Mouse (Mus musculus) right cerebral cortex, adult 2 months (tissue): ENCODE data around the gene Nxt2.
A peak's percentile ranks its signal among the peaks of the same experiment; 100 is the strongest.
"Not testable (repeated sequence)": the region's sequence is repeated elsewhere in the genome, so short reads cannot be mapped to it uniquely, and the experiment has no call there.

ENCODE experiments used
- DNase-seq, 2 experiments: peaks; one replicate each; pipeline ENCODE4 v3.0.0; 2021 to 2022; ENCODE audit warnings: low spot score in 2 of 2

Gene Nxt2

GRCm38 (mm10) chrX:142226542-142226941 is at the start of gene Nxt2:
Nxt2 (plus strand) TSS chrX:142226770.
- DNase-seq, result no peak

- no peak for DNase-seq
Observed at GRCm38 (mm10) chrX:142176981-142177380, 49.6 kb upstream of the Nxt2 start.

GRCm38 (mm10) chrX:142182026-142182425 is 44.5 kb upstream of the Nxt2 start:
- no peak for DNase-seq

GRCm38 (mm10) chrX:142189023-142189703 is 37.4 kb upstream of the Nxt2 start:
- DNase-seq, result peak; percentile 26 to 42

- no peak for DNase-seq
Observed at GRCm38 (mm10) chrX:142190355-142190754, 36.2 kb upstream of the Nxt2 start.

GRCm38 (mm10) chrX:142194420-142194819 is 32.1 kb upstream of the Nxt2 start:
- DNase-seq, result no peak

GRCm38 (mm10) chrX:142195551-142195950 is 31.0 kb upstream of the Nxt2 start:
- DNase-seq, result no peak

- no peak for DNase-seq
Observed at GRCm38 (mm10) chrX:142196831-142197230, 29.7 kb upstream of the Nxt2 start, which contains the start of gene Gucy2f. Gucy2f (minus strand) TSS chrX:142196931.

GRCm38 (mm10) chrX:142200295-142200694 is 26.3 kb upstream of the Nxt2 start:
- DNase-seq, result peak; percentile 62

GRCm38 (mm10) chrX:142227398-142228054 is 956 bp downstream of the Nxt2 start:
- DNase-seq, result peak in 1 of 2 experiments; percentile 2

GRCm38 (mm10) chrX:142228055-142228768 is 1.6 kb downstream of the Nxt2 start:
- DNase-seq, result peak; percentile 54 to 68

GRCm38 (mm10) chrX:142228769-142229158 is 2.2 kb downstream of the Nxt2 start:
- DNase-seq, result no peak

- DNase-seq, result not testable (repeated sequence)
Observed at GRCm38 (mm10) chrX:142236146-142236545, 9.6 kb downstream of the Nxt2 start.

- DNase-seq, result no peak
Observed at GRCm38 (mm10) chrX:142237101-142237500, 10.5 kb downstream of the Nxt2 start.

GRCm38 (mm10) chrX:142245682-142246327 is 19.2 kb downstream of the Nxt2 start:
- DNase-seq, result no peak

- no peak for DNase-seq
Observed at GRCm38 (mm10) chrX:142250008-142250736, 23.6 kb downstream of the Nxt2 start.

GRCm38 (mm10) chrX:142276031-142276430 is 49.5 kb downstream of the Nxt2 start:
- DNase-seq, result peak in 1 of 2 experiments; percentile 2

GRCm38 (mm10) chrX:142276573-142276972 is 50.0 kb downstream of the Nxt2 start:
- peak in 1 of 2 experiments; percentile 1 for DNase-seq

- DNase-seq, result no peak
Observed at GRCm38 (mm10) chrX:142285905-142286304, 59.3 kb downstream of the Nxt2 start.
